Mouse (Mus musculus): ENCODE measurements at regions not wholly inside any gene's neighbourhood (a gene's known extent, or its start where the extent isn't known, plus 50 kb on each side); places are given as distances from the start of the nearest gene placed in this dataset.
A peak's percentile ranks its signal among the peaks of the same experiment; 100 is the strongest.
"Not testable (repeated sequence)": the region's sequence is repeated elsewhere in the genome, so short reads cannot be mapped to it uniquely, and the experiment has no call there.

GRCm38 (mm10) chr6:7367166-7367565 is 187.5 kb upstream of the Tac1 start:
- Histone ChIP-seq H3K9me3 (no peaks in the 10 kb centered on the region), H3K36me3 (no peaks in the 10 kb centered on the region), H3K4me1 (no peaks in the 10 kb centered on the region), H3K9ac (no peak overlapping the region), H3K4me3 (no peak overlapping the region), H3K4me2 (replicated peaks) (no peak overlapping the region), H3K27me3 (no peaks in the 10 kb centered on the region), H3K27ac (no peak overlapping the region)
- no peak for ATAC-seq (ENCODE audit: insufficient number of reproducible peaks, insufficient read depth, low FRiP score, low TSS enrichment)
- 77% methylated on average over 1 of the region's 1 CpGs for WGBS

- Histone ChIP-seq H3K4me1 (0 out of 2 replicates have a peak, but pooled peaks cover 4% of the 10 kb centered on the region), H3K27me3 (no peaks in the 10 kb centered on the region), H3K4me3 (no peak overlapping the region), H3K4me2 (replicated peaks) (no peak overlapping the region), H3K9ac (no peak overlapping the region), H3K27ac (no peak overlapping the region), H3K36me3 (no peaks in the 10 kb centered on the region), H3K9me3 (no peaks in the 10 kb centered on the region)
- WGBS = 29% methylated on average over 4 of the region's 4 CpGs
- ATAC-seq (ENCODE audit: insufficient number of reproducible peaks, insufficient read depth, low FRiP score, low TSS enrichment) = peak; percentile 56; the same call in 1 of the 2 replicates
These were observed 180.1 kb upstream of the Tac1 start for GRCm38 (mm10) chr6:7374629-7375028.

GRCm38 (mm10) chr6:7375851-7376250 is 178.8 kb upstream of the Tac1 start:
- Histone ChIP-seq H3K4me1 (0 out of 2 replicates have a peak, but pooled peaks cover 4% of the 10 kb centered on the region), H3K4me2 (replicated peaks) (no peak overlapping the region), H3K27me3 (no peaks in the 10 kb centered on the region), H3K9ac (no peak overlapping the region), H3K9me3 (no peaks in the 10 kb centered on the region), H3K27ac (no peak overlapping the region), H3K4me3 (no peak overlapping the region), H3K36me3 (no peaks in the 10 kb centered on the region)
- ATAC-seq (ENCODE audit: insufficient number of reproducible peaks, insufficient read depth, low FRiP score, low TSS enrichment) = no peak
- 85% methylated on average over 2 of the region's 2 CpGs for WGBS

GRCm38 (mm10) chr6:7378651-7379050 is 176.0 kb upstream of the Tac1 start:
- ATAC-seq (ENCODE audit: insufficient number of reproducible peaks, insufficient read depth, low FRiP score, low TSS enrichment) = no peak
- 0 out of 2 replicates have a peak, but pooled peaks cover 4% of the 10 kb centered on the region for H3K4me1 ChIP-seq
- H3K9ac ChIP-seq = no peak overlapping the region
- WGBS = 48% methylated on average over 5 of the region's 5 CpGs
- H3K27ac ChIP-seq = no peak overlapping the region
- H3K27me3 ChIP-seq = no peaks in the 10 kb centered on the region
- H3K36me3 ChIP-seq = no peaks in the 10 kb centered on the region
- no peak overlapping the region for H3K4me2 ChIP-seq (replicated peaks)
- no peak overlapping the region for H3K4me3 ChIP-seq
- no peaks in the 10 kb centered on the region for H3K9me3 ChIP-seq

- no peak overlapping the region for H3K9ac ChIP-seq
- WGBS = 54% methylated on average over 2 of the region's 2 CpGs
These were observed 129.9 kb upstream of the Tac1 start for GRCm38 (mm10) chr6:7424731-7425130.

GRCm38 (mm10) chr6:7441725-7442124 is 113.0 kb upstream of the Tac1 start:
- no peaks in the 10 kb centered on the region for H3K9me3 ChIP-seq
- ATAC-seq (ENCODE audit: insufficient number of reproducible peaks, insufficient read depth, low FRiP score, low TSS enrichment) = no peak
- H3K4me1 ChIP-seq = no peaks in the 10 kb centered on the region
- H3K36me3 ChIP-seq = no peaks in the 10 kb centered on the region
- 49% methylated on average over 3 of the region's 3 CpGs for WGBS
- no peak overlapping the region for H3K4me3 ChIP-seq
- no peaks in the 10 kb centered on the region for H3K27me3 ChIP-seq
- no peak overlapping the region for H3K4me2 ChIP-seq (replicated peaks)
- H3K27ac ChIP-seq = no peak overlapping the region
- H3K9ac ChIP-seq = no peak overlapping the region

More at GRCm38 (mm10) chr6:7424731-7425130, 129.9 kb upstream of the Tac1 start:
- no peaks in the 10 kb centered on the region for H3K4me1 ChIP-seq
- H3K27ac ChIP-seq = no peak overlapping the region
- ATAC-seq (ENCODE audit: insufficient number of reproducible peaks, insufficient read depth, low FRiP score, low TSS enrichment) = no peak
- H3K4me2 ChIP-seq (replicated peaks) = no peak overlapping the region
- H3K9me3 ChIP-seq = no peaks in the 10 kb centered on the region
- H3K27me3 ChIP-seq = no peaks in the 10 kb centered on the region
- no peaks in the 10 kb centered on the region for H3K36me3 ChIP-seq
- H3K4me3 ChIP-seq = no peak overlapping the region

- 68% methylated on average over 3 of the region's 3 CpGs for WGBS
- H3K4me2 ChIP-seq (replicated peaks); H3K27me3 ChIP-seq; H3K4me1 ChIP-seq; H3K4me3 ChIP-seq; H3K27ac ChIP-seq; H3K36me3 ChIP-seq; H3K9ac ChIP-seq; ATAC-seq (ENCODE audit: insufficient number of reproducible peaks, insufficient read depth, low FRiP score, low TSS enrichment); H3K9me3 ChIP-seq: not testable (repeated sequence)
These were observed 112.4 kb upstream of the Tac1 start for GRCm38 (mm10) chr6:7442286-7442685.

- 74% methylated on average over 3 of the region's 3 CpGs for WGBS
- Histone ChIP-seq H3K4me3 (no peak overlapping the region), H3K9ac (no peak overlapping the region), H3K4me1 (no peaks in the 10 kb centered on the region), H3K4me2 (replicated peaks) (no peak overlapping the region), H3K9me3 (no peaks in the 10 kb centered on the region), H3K27ac (no peak overlapping the region), H3K27me3 (no peaks in the 10 kb centered on the region), H3K36me3 (no peaks in the 10 kb centered on the region)
- ATAC-seq (ENCODE audit: insufficient number of reproducible peaks, insufficient read depth, low FRiP score, low TSS enrichment) = no peak
These were observed 98.8 kb upstream of the Tac1 start for GRCm38 (mm10) chr6:7455881-7456280.

GRCm38 (mm10) chr6:7463896-7464295 is 90.8 kb upstream of the Tac1 start:
- no peak for ATAC-seq (ENCODE audit: insufficient number of reproducible peaks, insufficient read depth, low FRiP score, low TSS enrichment)

GRCm38 (mm10) chr6:7464346-7464745 is 90.3 kb upstream of the Tac1 start:
- Histone ChIP-seq H3K9me3 (no peaks in the 10 kb centered on the region), H3K27me3 (no peaks in the 10 kb centered on the region), H3K4me2 (replicated peaks) (no peak overlapping the region), H3K4me3 (no peak overlapping the region), H3K9ac (no peak overlapping the region), H3K27ac (no peak overlapping the region), H3K36me3 (no peaks in the 10 kb centered on the region), H3K4me1 (no peaks in the 10 kb centered on the region)
- ATAC-seq (ENCODE audit: insufficient number of reproducible peaks, insufficient read depth, low FRiP score, low TSS enrichment) = no peak
- WGBS = 90% methylated on average over 2 of the region's 2 CpGs

More at GRCm38 (mm10) chr6:7463896-7464295, 90.8 kb upstream of the Tac1 start:
- WGBS = 80% methylated on average over 2 of the region's 2 CpGs
- H3K4me2 ChIP-seq (replicated peaks) = no peak overlapping the region
- H3K4me3 ChIP-seq = no peak overlapping the region
- H3K9me3 ChIP-seq = no peaks in the 10 kb centered on the region
- H3K27ac ChIP-seq = no peak overlapping the region
- H3K9ac ChIP-seq = no peak overlapping the region
- H3K27me3 ChIP-seq = no peaks in the 10 kb centered on the region
- H3K36me3 ChIP-seq = no peaks in the 10 kb centered on the region
- no peaks in the 10 kb centered on the region for H3K4me1 ChIP-seq

GRCm38 (mm10) chr6:7472366-7473026 is 82.2 kb upstream of the Tac1 start:
- Histone ChIP-seq H3K9me3 (no peaks in the 10 kb centered on the region), H3K36me3 (no peaks in the 10 kb centered on the region), H3K4me1 (no peaks in the 10 kb centered on the region), H3K27me3 (no peaks in the 10 kb centered on the region), H3K9ac (no peak overlapping the region), H3K4me3 (no peak overlapping the region), H3K27ac (no peak overlapping the region), H3K4me2 (replicated peaks) (no peak overlapping the region)
- no peak for ATAC-seq (ENCODE audit: insufficient number of reproducible peaks, insufficient read depth, low FRiP score, low TSS enrichment)
- 46% methylated on average over 7 of the region's 7 CpGs for WGBS

- Histone ChIP-seq H3K27ac (no peak overlapping the region), H3K4me1 (no peaks in the 10 kb centered on the region), H3K27me3 (no peaks in the 10 kb centered on the region), H3K4me3 (no peak overlapping the region), H3K4me2 (replicated peaks) (no peak overlapping the region), H3K9me3 (no peaks in the 10 kb centered on the region), H3K9ac (no peak overlapping the region), H3K36me3 (no peaks in the 10 kb centered on the region)
- ATAC-seq (ENCODE audit: insufficient number of reproducible peaks, insufficient read depth, low FRiP score, low TSS enrichment) = no peak
- WGBS = 28% methylated on average over 3 of the region's 3 CpGs
These were observed 80.9 kb upstream of the Tac1 start for GRCm38 (mm10) chr6:7473730-7474129.

Data from embryonic facial prominence, embryonic 12.5 days (tissue).